Mouse (Mus musculus): Measurements from ENCODE around the gene Smyd4. TPM values are rescaled to one million over a fixed set of nuclear protein-coding genes. Genes with fewer than 3 reads are reported as not detected.

Smyd4 gene
- polyA plus RNA-seq, 1 experiment from 2014 or later: 11.6 TPM

Small RNAs within 50 kb of the gene (microRNA-seq; reads per million reads assigned to microRNA genes)
- not detected for gene Gm47300

Other genes starting within 250 kb of the Smyd4 start
- 13.0 and 14.5 TPM in 2 replicates for gene Hic1, start 178.9 kb upstream of the Smyd4 start, polyA plus RNA-seq (2014; fragmentation: Nextera tagmentation; extraction: Ambion mirVana)
- 29.9 and 32.2 TPM in 2 replicates for gene Ovca2, start 169.6 kb upstream of the Smyd4 start, polyA plus RNA-seq (2014; fragmentation: Nextera tagmentation; extraction: Ambion mirVana)
- gene Dph1, start 157.2 kb upstream of the Smyd4 start, polyA plus RNA-seq (2014; fragmentation: Nextera tagmentation; extraction: Ambion mirVana): 27.9 and 31.5 TPM in 2 replicates
- gene Rtn4rl1, start 154.7 kb upstream of the Smyd4 start, polyA plus RNA-seq (2014; fragmentation: Nextera tagmentation; extraction: Ambion mirVana): 1.6 and 2.0 TPM in 2 replicates
- gene Rpa1, start 109 bp upstream of the Smyd4 start, polyA plus RNA-seq (2014; fragmentation: Nextera tagmentation; extraction: Ambion mirVana): 103 and 116 TPM in 2 replicates
- 42.0 and 47.1 TPM in 2 replicates for gene Serpinf1, start 74.3 kb downstream of the Smyd4 start, polyA plus RNA-seq (2014; fragmentation: Nextera tagmentation; extraction: Ambion mirVana)
- 6.8 and 8.4 TPM in 2 replicates for gene Serpinf2, start 91.2 kb downstream of the Smyd4 start, polyA plus RNA-seq (2014; fragmentation: Nextera tagmentation; extraction: Ambion mirVana)
- 4.7 and 5.9 TPM in 2 replicates for gene Wdr81, start 106.3 kb downstream of the Smyd4 start, polyA plus RNA-seq (2014; fragmentation: Nextera tagmentation; extraction: Ambion mirVana)
- 22.4 and 23.1 TPM in 2 replicates for gene Tlcd2, start 113.3 kb downstream of the Smyd4 start, polyA plus RNA-seq (2014; fragmentation: Nextera tagmentation; extraction: Ambion mirVana)
- 86.9 and 88.7 TPM in 2 replicates for gene Prpf8, start 138.4 kb downstream of the Smyd4 start, polyA plus RNA-seq (2014; fragmentation: Nextera tagmentation; extraction: Ambion mirVana)
- gene Rilp, start 161.7 kb downstream of the Smyd4 start, polyA plus RNA-seq (2014; fragmentation: Nextera tagmentation; extraction: Ambion mirVana): 0.43 and 0.65 TPM in 2 replicates
- gene Scarf1, start 165.1 kb downstream of the Smyd4 start, polyA plus RNA-seq (2014; fragmentation: Nextera tagmentation; extraction: Ambion mirVana): 5.4 and 6.0 TPM in 2 replicates
- 3.5 and 4.8 TPM in 2 replicates for gene Slc43a2, start 183.3 kb downstream of the Smyd4 start, polyA plus RNA-seq (2014; fragmentation: Nextera tagmentation; extraction: Ambion mirVana)
- gene Pitpna, start 239.7 kb downstream of the Smyd4 start, polyA plus RNA-seq (2014; fragmentation: Nextera tagmentation; extraction: Ambion mirVana): 76.2 and 82.1 TPM in 2 replicates

Measured in intestine, embryonic 14.5 days (tissue).